Mouse (Mus musculus) neural tube, embryonic 15.5 days (tissue): ENCODE data around the gene Lrrc47. TPM values are rescaled to one million over a fixed set of nuclear protein-coding genes. Genes with fewer than 3 reads are reported as not detected.
A peak's percentile ranks its signal among the peaks of the same experiment; 100 is the strongest.

ENCODE experiments used
- ATAC-seq: fragments of 200-750 bp; cut with Nextera tagmentation; 2 replicates; pipeline ENCODE4 v1.8.0; 2017; ENCODE audit warnings: mild to moderate bottlenecking, moderate TSS enrichment, moderate library complexity; ENCODE audit not compliant: low FRiP score
- H3K27ac ChIP-seq: fragments of 300-500 bp; sonication (generic); replicated peaks from 2 replicates; pipeline ENCODE4 v1.5.1; 2015; ENCODE audit warnings: mild to moderate bottlenecking, inconsistent platforms
- H3K27me3 ChIP-seq: fragments of 300-500 bp; sonication (generic); replicated peaks from 2 replicates; pipeline ENCODE4 v1.6.1; 2015; ENCODE audit warnings: inconsistent platforms
- H3K36me3 ChIP-seq: fragments of 300-500 bp; sonication (generic); 2 replicates; pipeline ENCODE4 v1.6.1; 2015; ENCODE audit warnings: inconsistent platforms
- H3K4me1 ChIP-seq: fragments of 300-500 bp; sonication (generic); 2 replicates; pipeline ENCODE4 v1.6.1; 2015; ENCODE audit warnings: inconsistent platforms
- H3K4me2 ChIP-seq: fragments of 300-500 bp; sonication (generic); 2 replicates; pipeline ENCODE4 v1.6.1; 2015; ENCODE audit warnings: inconsistent platforms, mild to moderate bottlenecking, moderate library complexity
- H3K4me3 ChIP-seq: fragments of 300-500 bp; sonication (generic); replicated peaks from 2 replicates; pipeline ENCODE4 v1.5.1; 2015; ENCODE audit warnings: mild to moderate bottlenecking, inconsistent platforms
- H3K9ac ChIP-seq: fragments of 300-500 bp; sonication (generic); replicated peaks from 2 replicates; pipeline ENCODE4 v1.6.1; 2015; ENCODE audit warnings: mild to moderate bottlenecking, inconsistent platforms
- H3K9me3 ChIP-seq: fragments of 300-500 bp; sonication (generic); replicated peaks from 2 replicates; pipeline ENCODE4 v1.6.1; 2016; ENCODE audit warnings: inconsistent platforms
- WGBS: fragments of 180-500 bp; shearing (Covaris S2); methylation state at CpG from one replicate; pipeline ENCODE4 v1.1.7; 2015; ENCODE audit warnings: mixed read lengths; 5-methylcytosine and 5-hydroxymethylcytosine counted together
- polyA plus RNA-seq: library from polyadenylated mRNA; unstranded; fragments of >200 nt; fragmentation: Nextera tagmentation; extraction: Ambion mirVana; gene quantifications from 2 replicates; pipeline ENCODE4 v1.2.1, GENCODE M21; 2015

The Lrrc47 gene
- polyA plus RNA-seq, 1 experiment from 2014 or later = 19.2 TPM

GRCm38 (mm10) chr4:154024729-154025521, 13.4 kb downstream of the Lrrc47 start:
- H3K4me2 ChIP-seq = peak overlapping the region; percentile 70
- 37% methylated on average over 17 of the region's 17 CpGs for WGBS
- peaks cover 25% of the 10 kb centered on the region for H3K36me3 ChIP-seq
- H3K27ac ChIP-seq = no peak overlapping the region; the same call in 1 of the 2 replicates
- H3K4me3 ChIP-seq = peak overlapping the region; percentile 39
- ATAC-seq = no peak
- peak overlapping the region; percentile 38 for H3K9ac ChIP-seq
- peaks cover 34% of the 10 kb centered on the region for H3K4me1 ChIP-seq
- peaks cover 16% of the 10 kb centered on the region for H3K27me3 ChIP-seq
- H3K9me3 ChIP-seq = no peaks in the 10 kb centered on the region

GRCm38 (mm10) chr4:154025641-154026440, 14.3 kb downstream of the Lrrc47 start, which contains the start of gene Smim1:
Gene Smim1, minus strand, starts transcription at chr4:154026230.
- peak within 1 kb of the TSS; percentile 70 for H3K4me2 ChIP-seq
- peak within 1 kb of the TSS; percentile 38 for H3K9ac ChIP-seq
- H3K36me3 ChIP-seq = peaks cover 16% of the 10 kb centered on the region
- H3K27me3 ChIP-seq = peaks cover 16% of the 10 kb centered on the region
- no peak within 1 kb of the TSS; the same call in 1 of the 2 replicates for H3K27ac ChIP-seq
- 2% methylated on average over 31 of the region's 33 CpGs for WGBS
- peak; percentile 68 for ATAC-seq
- H3K4me3 ChIP-seq = peak within 1 kb of the TSS; percentile 39
- no peaks in the 10 kb centered on the region for H3K9me3 ChIP-seq
- peaks cover 34% of the 10 kb centered on the region for H3K4me1 ChIP-seq

- peaks cover 34% of the 10 kb centered on the region for H3K4me1 ChIP-seq
- peaks cover 16% of the 10 kb centered on the region for H3K27me3 ChIP-seq
- peak overlapping the region; percentile 39 for H3K4me3 ChIP-seq
- 20% methylated on average over 2 of the region's 2 CpGs for WGBS
- H3K9me3 ChIP-seq = no peaks in the 10 kb centered on the region
- peak overlapping the region; percentile 38; the same call in 1 of the 2 replicates for H3K9ac ChIP-seq
- peak overlapping the region; percentile 70 for H3K4me2 ChIP-seq
- no peak for ATAC-seq
- H3K27ac ChIP-seq = no peak overlapping the region
- peaks cover 12% of the 10 kb centered on the region for H3K36me3 ChIP-seq
Observed at GRCm38 (mm10) chr4:154026441-154026761, 14.9 kb downstream of the Lrrc47 start.

- 79% methylated on average over 7 of the region's 7 CpGs for WGBS
- no peak for ATAC-seq
- Histone ChIP-seq H3K9ac (no peak overlapping the region), H3K9me3 (no peaks in the 10 kb centered on the region), H3K4me3 (no peak overlapping the region), H3K27me3 (peaks cover 16% of the 10 kb centered on the region), H3K4me2 (no peak overlapping the region), H3K36me3 (no peaks in the 10 kb centered on the region), H3K27ac (no peak overlapping the region), H3K4me1 (peaks cover 29% of the 10 kb centered on the region)
Observed at GRCm38 (mm10) chr4:154028066-154028465, 16.5 kb downstream of the Lrrc47 start.

DNA sequence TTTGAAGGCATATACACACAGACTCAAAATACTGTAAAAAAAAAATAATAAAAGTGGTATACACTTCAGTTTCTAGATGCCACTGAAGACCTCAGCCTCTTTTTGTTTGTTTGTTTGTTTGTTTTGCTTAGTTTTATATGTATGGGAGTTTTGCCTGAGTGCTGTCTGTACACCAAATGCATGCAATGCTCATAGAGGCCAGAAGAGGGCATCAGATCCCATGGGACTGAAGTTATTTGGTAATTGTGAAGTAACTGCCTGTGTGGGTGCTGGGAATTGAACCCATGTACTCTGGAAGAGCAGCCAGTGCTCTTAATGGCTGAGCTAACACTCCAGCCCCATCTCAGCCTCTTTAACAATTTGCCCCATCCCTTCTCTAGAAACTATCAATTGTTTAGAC, 17.1 kb downstream of the Lrrc47 start:
- no peaks in the 10 kb centered on the region for H3K36me3 ChIP-seq
- H3K27me3 ChIP-seq = peaks cover 16% of the 10 kb centered on the region
- peaks cover 23% of the 10 kb centered on the region for H3K4me1 ChIP-seq
- no peak overlapping the region for H3K9ac ChIP-seq
- H3K4me3 ChIP-seq = no peak overlapping the region
- H3K9me3 ChIP-seq = no peaks in the 10 kb centered on the region
- no peak for ATAC-seq
- H3K4me2 ChIP-seq = no peak overlapping the region
- H3K27ac ChIP-seq = no peak overlapping the region

DNA sequence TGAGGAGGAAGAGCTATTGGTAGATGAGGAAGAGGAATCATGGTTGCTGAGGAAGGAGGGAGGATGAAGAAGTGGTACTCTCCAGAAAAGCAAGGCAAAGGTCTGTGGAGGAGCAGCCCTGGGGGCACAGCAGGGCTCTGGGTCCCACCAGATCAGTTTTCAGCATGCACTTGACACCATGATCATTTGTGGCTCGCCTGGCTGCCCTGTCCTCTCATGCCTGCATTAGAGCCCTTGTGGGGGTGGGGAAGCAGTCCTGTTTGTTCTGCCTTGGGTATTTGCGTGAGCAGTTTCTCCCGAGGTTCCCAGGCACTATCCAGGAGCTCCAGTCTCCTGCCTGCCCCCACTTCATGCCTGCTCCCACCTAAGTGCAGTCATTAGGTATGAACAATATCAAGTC, 25.6 kb downstream of the Lrrc47 start:
- Histone ChIP-seq H3K4me3 (no peak overlapping the region), H3K4me1 (no peaks in the 10 kb centered on the region), H3K9me3 (no peaks in the 10 kb centered on the region), H3K36me3 (no peaks in the 10 kb centered on the region), H3K9ac (no peak overlapping the region), H3K27ac (no peak overlapping the region), H3K4me2 (no peak overlapping the region), H3K27me3 (no peaks in the 10 kb centered on the region; the same call in 1 of the 2 replicates)
- 59% methylated on average over 3 of the region's 3 CpGs for WGBS
- ATAC-seq = no peak

DNA sequence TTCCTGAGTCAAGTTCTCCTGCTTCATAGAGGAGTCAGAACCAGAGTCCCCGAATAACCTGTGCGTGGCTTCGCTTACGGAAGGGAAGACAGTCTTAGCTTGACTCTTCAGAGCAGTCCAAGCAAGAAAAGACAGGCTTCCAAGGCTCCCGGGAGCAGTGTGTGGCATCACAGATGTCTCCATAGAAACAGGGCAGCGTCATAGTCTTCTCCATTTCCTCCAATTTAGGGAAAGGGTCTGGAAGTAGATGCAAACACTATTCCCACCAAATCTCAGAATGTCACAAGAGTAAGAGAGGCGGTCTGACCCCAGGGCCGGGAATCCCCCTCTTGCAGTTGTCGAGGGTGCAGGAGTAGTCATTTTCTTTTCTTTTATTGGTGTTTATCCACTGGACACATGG, 31.0 kb downstream of the Lrrc47 start, which contains the start of gene Ccdc27:
Ccdc27 (minus strand) TSS at position 101 of the 400 bp plus-strand sequence.
- H3K36me3 ChIP-seq = no peaks in the 10 kb centered on the region
- H3K4me3 ChIP-seq = no peak within 1 kb of the TSS
- H3K9me3 ChIP-seq = no peaks in the 10 kb centered on the region
- H3K4me2 ChIP-seq = no peak within 1 kb of the TSS
- H3K27ac ChIP-seq = no peak within 1 kb of the TSS
- H3K9ac ChIP-seq = no peak within 1 kb of the TSS
- H3K4me1 ChIP-seq = no peaks in the 10 kb centered on the region
- 82% methylated on average over 9 of the region's 9 CpGs for WGBS
- no peaks in the 10 kb centered on the region; the same call in 1 of the 2 replicates for H3K27me3 ChIP-seq
- no peak for ATAC-seq

GRCm38 (mm10) chr4:154045837-154046236, 34.3 kb downstream of the Lrrc47 start:
- no peak overlapping the region for H3K27ac ChIP-seq
- no peak for ATAC-seq
- H3K27me3 ChIP-seq = no peaks in the 10 kb centered on the region; the same call in 1 of the 2 replicates
- 73% methylated on average over 5 of the region's 5 CpGs for WGBS
- no peak overlapping the region for H3K4me3 ChIP-seq
- H3K4me2 ChIP-seq = no peak overlapping the region
- no peak overlapping the region for H3K9ac ChIP-seq
- H3K36me3 ChIP-seq = no peaks in the 10 kb centered on the region
- no peaks in the 10 kb centered on the region for H3K4me1 ChIP-seq
- no peaks in the 10 kb centered on the region for H3K9me3 ChIP-seq

GRCm38 (mm10) chr4:154051401-154051800, 39.9 kb downstream of the Lrrc47 start:
- ATAC-seq = no peak
- Histone ChIP-seq H3K4me2 (no peak overlapping the region), H3K4me3 (no peak overlapping the region), H3K9ac (no peak overlapping the region), H3K27ac (no peak overlapping the region), H3K9me3 (no peaks in the 10 kb centered on the region), H3K36me3 (no peaks in the 10 kb centered on the region), H3K4me1 (no peaks in the 10 kb centered on the region), H3K27me3 (no peaks in the 10 kb centered on the region)
- 85% methylated on average over 3 of the region's 3 CpGs for WGBS

DNA sequence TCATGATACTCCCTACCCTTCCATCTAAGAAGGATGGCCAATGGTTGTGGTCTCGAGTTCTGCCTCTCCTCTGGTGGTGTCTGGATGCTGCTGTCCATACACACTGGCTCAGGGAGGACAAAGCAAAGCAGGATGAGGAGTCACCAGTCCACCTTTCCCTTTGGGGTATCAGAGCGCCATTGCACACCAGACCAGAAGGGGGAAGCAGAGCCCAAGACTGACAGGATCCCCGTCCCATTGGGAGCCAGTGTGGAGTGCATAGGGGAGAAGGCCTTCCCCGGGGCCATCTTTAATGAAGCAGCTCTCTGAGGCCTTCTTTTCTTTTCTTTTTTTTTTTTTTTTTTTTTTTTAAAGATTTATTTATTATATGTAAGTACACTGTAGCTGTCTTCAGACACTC, 41.5 kb downstream of the Lrrc47 start:
- Histone ChIP-seq H3K27me3 (no peaks in the 10 kb centered on the region), H3K9me3 (no peaks in the 10 kb centered on the region), H3K4me2 (no peak overlapping the region), H3K36me3 (no peaks in the 10 kb centered on the region), H3K4me3 (no peak overlapping the region), H3K4me1 (no peaks in the 10 kb centered on the region), H3K27ac (no peak overlapping the region), H3K9ac (no peak overlapping the region)
- 66% methylated on average over 4 of the region's 4 CpGs for WGBS
- no peak for ATAC-seq

GRCm38 (mm10) chr4:154055482-154055881, 44.0 kb downstream of the Lrrc47 start:
- Histone ChIP-seq H3K4me2 (no peak overlapping the region), H3K27me3 (no peaks in the 10 kb centered on the region), H3K9me3 (no peaks in the 10 kb centered on the region), H3K4me1 (no peaks in the 10 kb centered on the region), H3K27ac (no peak overlapping the region), H3K4me3 (no peak overlapping the region), H3K9ac (no peak overlapping the region), H3K36me3 (no peaks in the 10 kb centered on the region)
- ATAC-seq = no peak
- 92% methylated on average over 7 of the region's 7 CpGs for WGBS

GRCm38 (mm10) chr4:154056046-154056445, 44.5 kb downstream of the Lrrc47 start:
- H3K36me3 ChIP-seq = no peaks in the 10 kb centered on the region
- H3K27ac ChIP-seq = no peak overlapping the region
- no peak for ATAC-seq
- H3K4me1 ChIP-seq = no peaks in the 10 kb centered on the region
- H3K9me3 ChIP-seq = no peaks in the 10 kb centered on the region
- WGBS = 72% methylated on average over 2 of the region's 2 CpGs
- no peak overlapping the region for H3K9ac ChIP-seq
- no peak overlapping the region for H3K4me3 ChIP-seq
- H3K27me3 ChIP-seq = no peaks in the 10 kb centered on the region
- H3K4me2 ChIP-seq = no peak overlapping the region
